Mouse (Mus musculus) kidney, embryonic 16.5 days (tissue): Measurements from ENCODE around the gene 1190007I07Rik. TPM values are rescaled to one million over a fixed set of nuclear protein-coding genes. Genes with fewer than 3 reads are reported as not detected.

ENCODE experiments used
- ATAC-seq: fragments of 200-750 bp; cut with Nextera tagmentation; 2 replicates; pipeline ENCODE4 v1.8.0; 2017; ENCODE audit warnings: moderate TSS enrichment; ENCODE audit not compliant: low FRiP score, low TSS enrichment
- H3K27ac ChIP-seq: fragments of 300-500 bp; sonication (generic); 2 replicates; pipeline ENCODE4 v1.5.1; 2014; ENCODE audit warnings: low read length
- H3K27me3 ChIP-seq: fragments of 300-500 bp; sonication (generic); 2 replicates; pipeline ENCODE4 v1.6.1; 2014; ENCODE audit warnings: low read length, control low read depth, mixed read lengths; ENCODE audit not compliant: insufficient read depth
- H3K36me3 ChIP-seq: fragments of 300-500 bp; sonication (generic); 2 replicates; pipeline ENCODE4 v1.6.1; 2014; ENCODE audit warnings: low read length, control low read depth, mixed read lengths; ENCODE audit not compliant: insufficient read depth
- H3K4me1 ChIP-seq: fragments of 300-500 bp; sonication (generic); 2 replicates; pipeline ENCODE4 v1.6.1; 2014; ENCODE audit warnings: low read length, control low read depth, mixed read lengths; ENCODE audit not compliant: insufficient read depth
- H3K4me2 ChIP-seq: fragments of 300-500 bp; sonication (generic); replicated peaks from 2 replicates; pipeline ENCODE4 v1.6.1; 2014; ENCODE audit warnings: low read depth, low read length
- H3K4me3 ChIP-seq: fragments of 300-500 bp; sonication (generic); 2 replicates; pipeline ENCODE4 v1.5.1; 2014; ENCODE audit warnings: mild to moderate bottlenecking, low read length
- H3K9ac ChIP-seq: fragments of 300-500 bp; sonication (generic); replicated peaks from 2 replicates; pipeline ENCODE4 v1.6.1; 2014; ENCODE audit warnings: low read length
- H3K9me3 ChIP-seq: fragments of 300-500 bp; sonication (generic); 2 replicates; pipeline ENCODE4 v1.6.1; 2016; ENCODE audit warnings: low read length, control low read depth
- WGBS: fragments of 180-500 bp; shearing (Covaris S2); extraction: QIAGEN DNeasy Blood & Tissue Kit; methylation state at CpG from one replicate; pipeline ENCODE4 v1.1.7; 2014; 5-methylcytosine and 5-hydroxymethylcytosine counted together
- polyA plus RNA-seq: library from polyadenylated mRNA; unstranded; fragments of >200 nt; fragmentation: Nextera tagmentation; extraction: Ambion mirVana; gene quantifications from 2 replicates; pipeline ENCODE4 v1.2.1, GENCODE M21; 2015

The 1190007I07Rik gene
- polyA plus RNA-seq, 1 experiment from 2014 or later, result 43.2 TPM

DNA sequence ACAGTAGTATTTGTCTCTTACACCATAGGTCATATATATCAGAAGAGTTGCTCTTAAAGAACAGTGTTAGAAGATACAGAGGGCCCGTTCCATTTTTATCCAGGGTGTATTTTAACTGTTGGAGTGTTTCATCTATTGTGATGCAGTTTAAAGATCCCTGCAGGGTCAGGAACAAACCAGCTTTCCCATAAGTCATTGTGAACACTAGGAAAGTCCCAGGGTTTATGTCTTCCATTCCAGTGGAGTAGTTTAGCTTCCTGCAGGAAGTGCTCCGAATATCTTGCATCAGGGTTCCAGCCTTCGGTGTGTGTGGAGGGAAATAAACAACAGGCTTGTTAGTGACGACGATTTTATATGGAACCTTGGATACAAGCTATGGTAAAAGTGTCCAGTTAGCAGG, 28.2 kb upstream of the 1190007I07Rik start:
- no peak overlapping the region for H3K4me3 ChIP-seq
- no peak overlapping the region for H3K27ac ChIP-seq
- peaks cover 32% of the 10 kb centered on the region for H3K36me3 ChIP-seq
- no peaks in the 10 kb centered on the region for H3K4me1 ChIP-seq
- no peak overlapping the region for H3K4me2 ChIP-seq
- H3K9me3 ChIP-seq, result no peaks in the 10 kb centered on the region
- no peak overlapping the region for H3K9ac ChIP-seq
- no peak for ATAC-seq
- H3K27me3 ChIP-seq, result no peaks in the 10 kb centered on the region
- 84% methylated on average over 5 of the region's 5 CpGs for WGBS

DNA sequence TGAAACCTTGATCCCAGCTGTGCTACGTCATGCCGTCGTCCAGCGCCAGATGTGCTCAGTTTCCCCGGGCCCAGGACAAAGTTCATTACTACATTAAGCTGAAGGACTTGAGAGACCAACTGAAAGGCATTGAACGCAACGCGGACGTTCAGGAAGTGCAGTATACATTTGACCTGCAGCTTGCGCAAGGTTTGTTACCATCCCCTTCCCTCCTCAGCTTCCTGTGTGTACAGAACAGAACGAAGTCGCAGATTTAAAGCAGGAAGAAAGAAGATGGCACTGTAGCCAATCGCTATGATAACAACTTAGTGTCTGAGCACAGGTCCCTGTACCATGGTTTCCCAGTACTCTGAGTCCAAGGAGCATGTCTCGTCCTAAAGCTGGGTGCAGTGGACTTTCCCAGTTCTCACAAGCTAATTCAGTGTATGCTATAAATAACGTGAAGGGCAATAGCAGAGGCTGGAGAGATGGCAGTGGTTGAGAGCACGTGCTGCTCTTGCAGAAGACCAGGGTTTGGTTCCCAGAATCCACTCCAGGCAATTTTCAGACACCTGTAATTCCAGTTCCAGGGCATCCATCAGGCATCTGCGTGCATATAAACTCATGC, 24.3 kb upstream of the 1190007I07Rik start:
- ATAC-seq, result no peak

DNA sequence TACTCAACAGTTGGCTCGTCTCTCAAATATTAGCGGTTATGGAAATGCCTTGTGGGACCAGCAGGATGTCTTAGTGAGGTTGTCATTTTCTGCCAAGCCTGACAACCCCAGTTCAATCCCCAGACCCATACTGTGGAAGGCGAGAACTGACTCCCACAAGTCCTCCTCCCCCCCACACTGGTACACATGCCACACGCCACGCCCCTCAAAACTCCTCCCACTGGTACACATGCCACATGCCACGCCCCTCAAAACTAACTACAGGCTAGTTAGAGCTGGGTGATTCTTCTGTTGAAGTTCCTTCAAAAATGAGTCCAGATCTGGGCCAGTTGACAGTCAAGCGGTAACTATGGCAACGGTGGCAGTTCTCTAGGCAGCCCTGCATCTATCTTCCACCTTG, 23.1 kb upstream of the 1190007I07Rik start:
- H3K27me3 ChIP-seq, result no peaks in the 10 kb centered on the region
- H3K4me3 ChIP-seq, result no peak overlapping the region
- no peak overlapping the region for H3K9ac ChIP-seq
- no peak overlapping the region for H3K27ac ChIP-seq
- no peak overlapping the region for H3K4me2 ChIP-seq
- H3K36me3 ChIP-seq, result peaks cover 67% of the 10 kb centered on the region
- no peaks in the 10 kb centered on the region for H3K9me3 ChIP-seq
- no peaks in the 10 kb centered on the region for H3K4me1 ChIP-seq
- ATAC-seq, result no peak
- 91% methylated on average over 8 of the region's 8 CpGs for WGBS

More for the DNA sequence above, 24.3 kb upstream of the 1190007I07Rik start:
- H3K4me3 ChIP-seq, result no peak overlapping the region
- no peak overlapping the region for H3K27ac ChIP-seq
- H3K9ac ChIP-seq, result no peak overlapping the region
- peaks cover 61% of the 10 kb centered on the region for H3K36me3 ChIP-seq
- no peak overlapping the region for H3K4me2 ChIP-seq
- no peaks in the 10 kb centered on the region for H3K9me3 ChIP-seq
- H3K4me1 ChIP-seq, result no peaks in the 10 kb centered on the region
- WGBS, result 79% methylated on average over 17 of the region's 17 CpGs
- no peaks in the 10 kb centered on the region for H3K27me3 ChIP-seq

DNA sequence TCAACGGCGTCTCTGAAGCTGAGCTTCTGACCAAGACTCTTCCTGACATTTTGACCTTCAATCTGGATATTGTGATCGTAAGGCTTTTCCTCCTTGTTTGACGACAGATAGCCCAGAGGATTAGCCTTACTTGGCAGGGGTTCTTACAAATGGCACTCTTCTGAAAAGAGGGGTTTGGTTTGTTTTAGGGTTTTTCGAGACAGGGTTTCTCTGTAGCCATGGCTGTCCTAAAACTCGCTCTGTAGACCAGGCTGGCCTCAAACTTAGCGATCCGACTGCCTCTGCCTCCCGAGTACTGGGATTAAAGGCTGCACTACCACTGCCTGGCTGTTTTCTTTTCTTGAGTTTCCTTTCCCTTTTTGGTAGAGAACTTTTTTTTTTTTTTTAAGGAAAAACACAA, 18.5 kb upstream of the 1190007I07Rik start:
- 96% methylated on average over 9 of the region's 9 CpGs for whole genome bisulfite sequencing
- peaks cover 76% of the 10 kb centered on the region for H3K36me3 ChIP-seq
- no peaks in the 10 kb centered on the region for H3K4me1 ChIP-seq
- no peak overlapping the region for H3K4me2 ChIP-seq
- no peak for ATAC-seq
- H3K27ac ChIP-seq, result no peak overlapping the region
- no peaks in the 10 kb centered on the region for H3K9me3 ChIP-seq
- no peaks in the 10 kb centered on the region for H3K27me3 ChIP-seq
- no peak overlapping the region for H3K4me3 ChIP-seq
- no peak overlapping the region for H3K9ac ChIP-seq

DNA sequence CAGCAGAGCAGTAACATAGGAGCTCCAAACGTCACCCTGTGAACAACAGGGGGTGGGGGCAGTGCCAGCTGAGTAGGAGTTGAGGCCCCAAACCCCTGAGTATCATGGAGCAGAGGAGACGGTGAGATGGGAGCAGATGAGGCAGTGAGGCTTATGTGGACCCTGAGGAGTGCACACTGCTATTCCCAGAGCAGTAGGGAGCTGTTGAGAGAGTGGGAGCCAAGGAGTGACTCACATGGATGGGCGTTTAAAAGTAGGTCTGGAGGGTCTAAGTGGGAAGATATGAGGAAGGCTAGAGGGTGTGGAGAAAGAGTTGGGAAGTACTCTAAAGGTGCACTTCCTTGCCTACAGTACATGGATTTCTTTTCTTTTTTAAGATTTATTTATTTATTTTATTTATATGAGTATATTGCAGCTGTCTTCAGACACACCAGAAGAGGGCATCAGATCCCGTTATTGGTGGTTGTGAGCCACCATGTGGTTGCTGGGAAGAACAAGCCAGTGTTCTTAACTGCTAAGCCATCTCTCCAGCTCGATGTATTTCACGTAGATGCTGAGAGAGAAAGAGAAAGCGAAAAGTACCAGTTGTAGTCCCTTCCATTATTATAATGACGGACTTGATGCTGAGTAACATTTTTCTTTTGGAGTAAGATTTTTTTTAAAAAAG, 16.1 kb upstream of the 1190007I07Rik start:
- WGBS, result 91% methylated on average over 8 of the region's 8 CpGs

DNA sequence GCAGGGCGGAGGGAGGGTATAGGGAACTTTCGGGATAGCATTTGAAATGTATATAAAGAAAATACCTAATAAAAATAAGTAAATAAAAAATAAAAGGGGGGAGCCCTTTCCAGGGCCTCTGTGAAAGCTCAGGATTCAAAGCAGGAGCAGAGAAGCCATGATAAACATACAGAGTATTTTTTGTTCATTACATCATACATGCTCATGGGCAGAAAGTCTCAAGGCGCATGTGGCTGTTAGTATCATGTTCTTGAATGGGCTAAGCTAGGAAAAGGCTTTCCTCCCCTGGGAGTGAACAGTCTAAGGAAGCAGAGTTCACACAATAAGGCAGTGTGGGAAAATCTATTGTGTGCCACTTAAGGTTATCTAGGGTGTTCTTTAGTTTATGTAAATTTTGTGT, 13.3 kb upstream of the 1190007I07Rik start:
- Histone ChIP-seq H3K9ac (no peak overlapping the region), H3K27me3 (no peaks in the 10 kb centered on the region), H3K36me3 (peaks cover 53% of the 10 kb centered on the region), H3K4me3 (no peak overlapping the region), H3K4me2 (no peak overlapping the region), H3K9me3 (peaks cover 5% of the 10 kb centered on the region; the same call in 1 of the 2 replicates), H3K27ac (no peak overlapping the region), H3K4me1 (peaks cover 5% of the 10 kb centered on the region)
- no peak for ATAC-seq
- WGBS, result 92% methylated on average over 3 of the region's 3 CpGs

More for the DNA sequence above, 16.1 kb upstream of the 1190007I07Rik start:
- no peak overlapping the region for H3K4me3 ChIP-seq
- H3K9me3 ChIP-seq, result no peaks in the 10 kb centered on the region
- H3K4me2 ChIP-seq, result no peak overlapping the region
- no peak overlapping the region for H3K27ac ChIP-seq
- H3K27me3 ChIP-seq, result no peaks in the 10 kb centered on the region
- no peak for ATAC-seq
- H3K36me3 ChIP-seq, result peaks cover 57% of the 10 kb centered on the region
- H3K9ac ChIP-seq, result no peak overlapping the region
- no peaks in the 10 kb centered on the region for H3K4me1 ChIP-seq

DNA sequence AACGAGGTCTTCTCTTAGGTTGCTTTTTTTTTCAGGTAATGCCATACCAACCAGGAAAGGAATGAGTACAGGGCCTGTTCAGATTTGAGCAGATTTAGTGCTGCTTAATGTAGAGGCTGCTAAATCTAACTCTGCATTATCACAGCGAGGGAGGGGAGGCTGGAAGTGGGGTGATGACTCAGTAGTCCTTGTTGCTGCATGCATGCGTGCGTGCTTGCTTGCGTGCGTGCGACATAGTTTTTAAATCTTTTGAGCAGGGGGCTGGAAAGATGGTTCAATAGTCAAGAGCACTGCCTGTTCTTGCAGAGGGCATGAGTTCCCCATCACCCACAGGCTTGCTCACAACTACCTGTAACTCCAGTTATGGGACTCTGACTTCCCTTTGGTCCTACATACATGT, 11.3 kb upstream of the 1190007I07Rik start:
- no peak for ATAC-seq
- 98% methylated on average over 7 of the region's 7 CpGs for WGBS
- Histone ChIP-seq H3K36me3 (peaks cover 38% of the 10 kb centered on the region), H3K9ac (no peak overlapping the region), H3K27me3 (no peaks in the 10 kb centered on the region), H3K9me3 (peaks cover 5% of the 10 kb centered on the region; the same call in 1 of the 2 replicates), H3K4me3 (no peak overlapping the region), H3K4me2 (no peak overlapping the region), H3K4me1 (peaks cover 15% of the 10 kb centered on the region), H3K27ac (no peak overlapping the region)

DNA sequence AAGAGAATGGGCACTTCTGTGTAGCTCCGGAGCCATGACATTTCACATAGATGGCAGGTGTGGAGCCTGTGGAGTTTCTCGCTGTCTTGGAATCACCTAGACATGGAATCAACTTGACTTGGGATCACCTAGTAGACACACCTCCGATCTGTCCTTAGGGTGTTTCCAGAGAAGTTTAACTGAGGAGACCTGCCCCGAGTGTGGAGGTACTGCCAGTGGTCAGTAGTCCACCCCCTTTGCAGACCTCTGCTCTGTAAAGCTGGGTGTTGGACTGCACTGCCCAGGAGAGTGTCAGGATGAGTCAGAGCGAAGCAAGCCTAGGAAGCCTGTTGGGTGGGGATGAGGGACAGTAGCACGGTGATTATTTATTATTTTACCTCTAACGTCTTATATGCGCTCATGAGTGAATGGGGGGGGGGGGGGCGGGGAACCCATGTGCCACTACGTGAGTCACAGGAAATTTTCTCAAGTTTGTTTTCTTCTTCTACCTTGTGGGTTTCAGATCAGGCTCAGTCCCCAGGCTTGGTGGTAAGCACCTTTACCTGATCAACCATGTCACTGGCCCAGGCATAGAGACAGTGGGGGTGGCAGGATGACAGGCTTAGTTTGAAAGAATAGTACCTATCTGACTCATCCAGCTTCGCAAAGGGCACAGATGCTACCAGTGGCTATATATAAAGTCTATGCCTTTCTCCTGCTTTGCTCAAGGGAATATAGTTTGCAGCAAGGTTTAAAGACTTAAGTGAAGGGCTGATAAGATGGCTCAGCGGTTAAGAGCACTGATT, 9.7 kb upstream of the 1190007I07Rik start:
- peaks cover 28% of the 10 kb centered on the region for H3K36me3 ChIP-seq
- WGBS, result 94% methylated on average over 12 of the region's 12 CpGs
- no peak overlapping the region for H3K27ac ChIP-seq
- peaks cover 15% of the 10 kb centered on the region for H3K4me1 ChIP-seq
- ATAC-seq, result no peak
- no peaks in the 10 kb centered on the region for H3K27me3 ChIP-seq
- no peak overlapping the region for H3K4me2 ChIP-seq
- no peak overlapping the region for H3K9ac ChIP-seq
- H3K9me3 ChIP-seq, result peaks cover 5% of the 10 kb centered on the region; the same call in 1 of the 2 replicates
- H3K4me3 ChIP-seq, result no peak overlapping the region

DNA sequence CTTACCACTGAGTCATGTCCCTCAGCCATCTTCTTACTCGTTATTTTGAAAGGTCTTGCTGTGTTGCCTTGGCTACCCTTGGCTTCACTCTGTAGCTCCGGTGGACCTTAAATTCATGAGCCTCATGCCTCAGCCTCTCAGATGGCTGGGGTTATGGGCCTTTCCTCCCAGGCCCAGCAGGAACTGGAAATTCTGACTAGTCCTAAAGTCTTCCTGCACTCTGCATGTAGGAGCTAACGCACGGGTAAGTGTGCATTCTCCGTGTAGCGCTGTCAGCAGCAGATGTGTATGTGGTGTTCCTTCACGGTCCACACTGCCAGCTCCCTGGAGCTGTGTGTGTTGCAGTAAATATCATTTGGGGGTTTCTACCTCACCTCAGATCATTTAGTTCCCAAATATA, 8.1 kb upstream of the 1190007I07Rik start:
- Histone ChIP-seq H3K4me3 (peak overlapping the region; percentile 92), H3K4me1 (peaks cover 15% of the 10 kb centered on the region), H3K36me3 (peaks cover 19% of the 10 kb centered on the region), H3K27me3 (no peaks in the 10 kb centered on the region), H3K4me2 (peak overlapping the region; percentile 89), H3K9me3 (peaks cover 5% of the 10 kb centered on the region; the same call in 1 of the 2 replicates), H3K27ac (no peak overlapping the region), H3K9ac (no peak overlapping the region; the same call in 1 of the 2 replicates)
- no peak for ATAC-seq
- 76% methylated on average over 7 of the region's 7 CpGs for WGBS
